Mouse (Mus musculus) embryonic facial prominence, embryonic 14.5 days (tissue): ENCODE measurements around the gene Frmd4a. TPM values are rescaled to one million over a fixed set of nuclear protein-coding genes. Genes with fewer than 3 reads are reported as not detected.

Experiments
- ATAC-seq: fragments of 200-750 bp; cut with Nextera tagmentation; 2 replicates; pipeline ENCODE4 v1.8.0; 2017; ENCODE audit warnings: low read depth, moderate number of reproducible peaks, moderate TSS enrichment
- DNase-seq: peaks from one replicate; pipeline ENCODE4 v3.0.0-alpha.2; 2015; ENCODE audit warnings: low spot score
- H3K27ac ChIP-seq: fragments of 300-500 bp; sonication (generic); replicated peaks from 2 replicates; pipeline ENCODE4 v1.5.1; 2014; ENCODE audit warnings: low read depth, mild to moderate bottlenecking, low read length, moderate library complexity
- H3K27me3 ChIP-seq: fragments of 300-500 bp; sonication (generic); replicated peaks from 2 replicates; pipeline ENCODE4 v1.6.1; 2014; ENCODE audit warnings: low read length; ENCODE audit not compliant: control insufficient read depth, insufficient read depth
- H3K36me3 ChIP-seq: fragments of 300-500 bp; sonication (generic); 2 replicates; pipeline ENCODE4 v1.6.1; 2014; ENCODE audit warnings: low read length, mixed read lengths; ENCODE audit not compliant: control insufficient read depth, insufficient read depth
- H3K4me1 ChIP-seq: fragments of 300-500 bp; sonication (generic); 2 replicates; pipeline ENCODE4 v1.6.1; 2014; ENCODE audit warnings: antibody characterized with exemption, low read length; ENCODE audit not compliant: control insufficient read depth, insufficient read depth
- H3K4me2 ChIP-seq: fragments of 300-500 bp; sonication (generic); 2 replicates; pipeline ENCODE4 v1.6.1; 2014; ENCODE audit warnings: low read depth, mild to moderate bottlenecking, low read length, moderate library complexity, mixed read lengths
- H3K4me3 ChIP-seq: fragments of 300-500 bp; sonication (generic); 2 replicates; pipeline ENCODE4 v1.5.1; 2014; ENCODE audit warnings: low read depth, mild to moderate bottlenecking, low read length
- H3K9ac ChIP-seq: fragments of 300-500 bp; sonication (generic); 2 replicates; pipeline ENCODE4 v1.6.1; 2014; ENCODE audit warnings: low read depth, mild to moderate bottlenecking, low read length, moderate library complexity, mixed read lengths
- H3K9me3 ChIP-seq: fragments of 300-500 bp; sonication (generic); 2 replicates; pipeline ENCODE4 v1.6.1; 2016; ENCODE audit warnings: low read length; ENCODE audit not compliant: control insufficient read depth
- WGBS: fragments of 180-500 bp; shearing (Covaris S2); extraction: QIAGEN DNeasy Blood & Tissue Kit; methylation state at CpG from one replicate; pipeline ENCODE4 v1.1.7; 2014; 5-methylcytosine and 5-hydroxymethylcytosine counted together
- polyA plus RNA-seq: library from polyadenylated mRNA; unstranded; fragments of >200 nt; fragmentation: Nextera tagmentation; extraction: Ambion mirVana; gene quantifications from 2 replicates; pipeline ENCODE4 v1.2.1, GENCODE M21; 2014

Frmd4a gene
- polyA plus RNA-seq, 1 experiment from 2014 or later, result 27.2 TPM

GRCm38 (mm10) chr2:4401597-4402581 is 384.4 kb downstream of the Frmd4a start:
- ATAC-seq (peak; percentile 60; the same call in 1 of the 2 replicates), DNase-seq (peak; percentile 88)
- no peaks in the 10 kb centered on the region for H3K9me3 ChIP-seq
- no peaks in the 10 kb centered on the region for H3K36me3 ChIP-seq
- peak overlapping the region; percentile 70 for H3K4me3 ChIP-seq
- no peaks in the 10 kb centered on the region for H3K27me3 ChIP-seq
- H3K4me1 ChIP-seq, result peaks cover 34% of the 10 kb centered on the region
- 1% methylated on average over 28 of the region's 28 CpGs for WGBS
- H3K9ac ChIP-seq, result peak overlapping the region; percentile 91
- H3K27ac ChIP-seq, result peak overlapping the region; percentile 96
- H3K4me2 ChIP-seq, result peak overlapping the region; percentile 74

DNA sequence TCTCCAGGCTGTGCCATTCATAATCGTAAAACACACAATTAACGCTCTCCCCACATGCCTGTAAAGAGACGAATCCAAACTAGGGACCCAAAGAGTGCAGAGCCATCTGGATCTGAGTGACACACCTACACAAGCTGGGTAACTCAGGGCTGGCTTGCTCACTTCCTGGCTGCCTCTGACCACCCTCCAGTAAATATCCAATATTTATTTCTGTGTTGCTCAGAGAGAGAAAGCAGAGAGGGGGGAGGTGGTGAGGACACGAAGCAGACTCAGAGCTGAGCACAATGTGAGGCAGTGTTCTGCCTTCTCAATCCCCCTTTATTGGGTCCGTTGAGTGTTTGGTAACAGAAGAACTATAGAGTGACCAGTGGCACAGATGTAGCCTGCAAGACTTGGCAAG is 389.5 kb downstream of the Frmd4a start:
- peak; percentile 23; the same call in 1 of the 2 replicates for ATAC-seq
- 48% methylated on average over 5 of the region's 5 CpGs for WGBS
- Histone ChIP-seq H3K27me3 (no peaks in the 10 kb centered on the region), H3K27ac (no peak overlapping the region; the same call in 1 of the 2 replicates), H3K4me2 (no peak overlapping the region), H3K4me1 (peaks cover 29% of the 10 kb centered on the region), H3K9ac (no peak overlapping the region), H3K9me3 (no peaks in the 10 kb centered on the region), H3K36me3 (no peaks in the 10 kb centered on the region), H3K4me3 (no peak overlapping the region)
- DNase-seq, result no peak

- no peaks in the 10 kb centered on the region for H3K9me3 ChIP-seq
- H3K9ac ChIP-seq, result no peak overlapping the region
- H3K36me3 ChIP-seq, result no peaks in the 10 kb centered on the region
- no peak overlapping the region for H3K4me2 ChIP-seq
- H3K27me3 ChIP-seq, result no peaks in the 10 kb centered on the region
- H3K4me3 ChIP-seq, result no peak overlapping the region
- ATAC-seq (no peak), DNase-seq (no peak)
- H3K4me1 ChIP-seq, result peaks cover 26% of the 10 kb centered on the region
- 66% methylated on average over 8 of the region's 8 CpGs for WGBS
- H3K27ac ChIP-seq, result no peak overlapping the region; the same call in 1 of the 2 replicates
These were observed 392.4 kb downstream of the Frmd4a start for GRCm38 (mm10) chr2:4409810-4410433.

DNA sequence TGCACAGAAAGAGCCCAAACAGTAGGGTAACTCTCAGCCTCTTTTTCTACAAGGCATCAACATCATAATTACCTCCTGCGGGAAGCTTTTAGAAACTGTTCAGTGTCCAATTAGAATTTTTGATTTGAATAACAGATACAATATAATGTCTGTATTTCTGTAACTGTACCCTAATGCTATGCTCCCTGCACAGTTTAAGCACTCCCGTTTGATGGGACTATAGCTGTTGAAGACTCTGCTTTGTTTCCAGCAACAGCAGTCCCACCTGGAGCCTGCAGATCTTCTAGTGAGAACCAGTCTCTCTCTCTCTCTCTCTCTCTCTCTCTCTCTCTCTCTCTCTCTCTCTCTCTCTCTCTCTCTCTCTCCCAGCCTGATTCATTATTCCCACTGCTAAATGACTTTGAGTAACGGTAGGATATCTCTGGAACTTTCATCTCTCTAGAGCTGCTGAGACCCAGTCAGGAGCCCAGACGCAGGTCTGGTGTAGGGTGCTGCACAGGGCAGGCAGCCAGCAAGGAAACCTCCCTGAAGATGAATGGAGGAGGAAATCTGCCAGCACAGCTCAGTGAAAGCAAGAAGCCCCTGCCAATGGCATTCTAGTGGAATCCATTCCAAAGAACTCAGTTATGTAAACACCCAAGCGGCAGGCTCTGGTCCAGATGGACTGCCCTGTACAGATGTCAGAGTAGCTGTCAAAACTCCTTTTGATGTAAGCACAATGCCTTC is 395.5 kb downstream of the Frmd4a start:
- H3K4me2 ChIP-seq, result no peak overlapping the region
- DNase-seq (peak; percentile 87), ATAC-seq (peak; percentile 64)
- no peak overlapping the region for H3K4me3 ChIP-seq
- H3K9ac ChIP-seq, result no peak overlapping the region
- WGBS, result 26% methylated on average over 5 of the region's 5 CpGs
- H3K27ac ChIP-seq, result peak overlapping the region; percentile 50
- no peaks in the 10 kb centered on the region for H3K27me3 ChIP-seq
- H3K36me3 ChIP-seq, result peaks cover 3% of the 10 kb centered on the region; the same call in 1 of the 2 replicates
- no peaks in the 10 kb centered on the region for H3K9me3 ChIP-seq
- peaks cover 24% of the 10 kb centered on the region for H3K4me1 ChIP-seq

- no peak overlapping the region for H3K9ac ChIP-seq
- no peak overlapping the region; the same call in 1 of the 2 replicates for H3K27ac ChIP-seq
- no peak overlapping the region for H3K4me3 ChIP-seq
- no peaks in the 10 kb centered on the region for H3K9me3 ChIP-seq
- 84% methylated on average over 16 of the region's 16 CpGs for WGBS
- peaks cover 3% of the 10 kb centered on the region; the same call in 1 of the 2 replicates for H3K36me3 ChIP-seq
- H3K4me1 ChIP-seq, result peaks cover 24% of the 10 kb centered on the region
- H3K27me3 ChIP-seq, result no peaks in the 10 kb centered on the region
- DNase-seq (no peak), ATAC-seq (no peak)
- no peak overlapping the region for H3K4me2 ChIP-seq
These were observed 396.2 kb downstream of the Frmd4a start for GRCm38 (mm10) chr2:4413596-4414335.

GRCm38 (mm10) chr2:4420679-4421312 is 403.3 kb downstream of the Frmd4a start:
- Histone ChIP-seq H3K27me3 (no peaks in the 10 kb centered on the region), H3K36me3 (peaks cover 6% of the 10 kb centered on the region; the same call in 1 of the 2 replicates), H3K4me2 (no peak overlapping the region), H3K4me1 (no peaks in the 10 kb centered on the region; the same call in 1 of the 2 replicates), H3K4me3 (no peak overlapping the region), H3K9me3 (no peaks in the 10 kb centered on the region), H3K27ac (no peak overlapping the region; the same call in 1 of the 2 replicates), H3K9ac (no peak overlapping the region)
- ATAC-seq (no peak), DNase-seq (peak; percentile 63)
- 73% methylated on average over 4 of the region's 4 CpGs for WGBS

GRCm38 (mm10) chr2:4421757-4422156 is 404.2 kb downstream of the Frmd4a start:
- ATAC-seq (no peak), DNase-seq (peak; percentile 43)
- Histone ChIP-seq H3K27me3 (no peaks in the 10 kb centered on the region), H3K4me2 (no peak overlapping the region), H3K4me3 (no peak overlapping the region), H3K9me3 (no peaks in the 10 kb centered on the region), H3K27ac (no peak overlapping the region), H3K9ac (no peak overlapping the region), H3K36me3 (peaks cover 3% of the 10 kb centered on the region; the same call in 1 of the 2 replicates), H3K4me1 (no peaks in the 10 kb centered on the region; the same call in 1 of the 2 replicates)
- WGBS, result 35% methylated on average over 2 of the region's 2 CpGs
